Mouse (Mus musculus): ENCODE data around the gene Erc1.

GRCm38 (mm10) chr6:119587454-119587853 is 260.5 kb downstream of the Erc1 start:
- no peak for TF ChIP-seq CTCF (conservative IDR thresholded peaks at IDR 0.05; ENCODE audit: insufficient read depth, insufficient read length, low read depth, low read length)
- TF ChIP-seq POLR2A (IDR thresholded peaks at IDR 0.05; ENCODE audit: low read depth, low read length), result no peak
